Mouse (Mus musculus) frontal cortex, postnatal 25 days (tissue): ENCODE data around the gene Sod3.
A peak's percentile ranks its signal among the peaks of the same experiment; 100 is the strongest.

ENCODE experiments used
- DNase-seq, 2 experiments: peaks; one replicate each; pipeline ENCODE4 v3.0.0; 2022; ENCODE audit warnings: low spot score in 2 of 2

The Sod3 gene

GRCm38 (mm10) chr5:52375847-52376246, 12.3 kb downstream of the Sod3 start:
- DNase-seq = no peak

GRCm38 (mm10) chr5:52382837-52383236, 19.2 kb downstream of the Sod3 start:
- DNase-seq = no peak

- DNase-seq = no peak
Observed at GRCm38 (mm10) chr5:52383748-52384147, 20.2 kb downstream of the Sod3 start.

- no peak for DNase-seq
Observed at GRCm38 (mm10) chr5:52386016-52386415, 22.4 kb downstream of the Sod3 start.

DNA sequence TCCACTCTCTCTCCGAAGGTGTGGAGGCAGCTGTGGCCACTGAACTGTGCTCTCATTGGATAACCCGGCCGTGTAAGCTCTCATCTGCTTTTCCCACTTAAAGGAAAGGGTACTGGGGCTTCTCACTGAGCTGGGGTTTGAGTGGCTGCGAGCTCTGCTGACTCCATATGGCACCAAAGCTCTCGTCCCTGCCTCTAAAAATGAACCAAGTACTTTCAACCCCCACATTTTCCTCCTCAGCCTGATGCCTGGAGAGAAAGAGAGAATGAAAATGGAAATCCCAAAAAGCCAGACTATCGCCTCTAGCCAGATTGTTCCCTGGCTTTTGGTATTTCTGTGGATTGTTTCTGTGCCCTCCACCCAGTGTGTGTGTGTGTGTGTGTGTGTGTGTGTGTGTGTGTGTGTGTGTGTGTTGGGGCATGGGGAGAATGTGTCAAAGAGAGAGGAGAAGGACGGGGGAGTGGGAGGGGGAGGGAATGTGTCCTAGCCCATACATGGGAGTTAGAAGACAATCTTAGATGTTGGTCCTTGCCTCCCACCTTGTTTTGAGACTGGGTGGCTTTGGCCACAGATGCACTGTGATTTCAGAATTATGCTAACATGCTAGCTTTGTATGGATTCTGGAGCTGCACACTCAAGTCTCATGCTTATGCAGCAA, 24.6 kb downstream of the Sod3 start:
- DNase-seq = no peak

DNA sequence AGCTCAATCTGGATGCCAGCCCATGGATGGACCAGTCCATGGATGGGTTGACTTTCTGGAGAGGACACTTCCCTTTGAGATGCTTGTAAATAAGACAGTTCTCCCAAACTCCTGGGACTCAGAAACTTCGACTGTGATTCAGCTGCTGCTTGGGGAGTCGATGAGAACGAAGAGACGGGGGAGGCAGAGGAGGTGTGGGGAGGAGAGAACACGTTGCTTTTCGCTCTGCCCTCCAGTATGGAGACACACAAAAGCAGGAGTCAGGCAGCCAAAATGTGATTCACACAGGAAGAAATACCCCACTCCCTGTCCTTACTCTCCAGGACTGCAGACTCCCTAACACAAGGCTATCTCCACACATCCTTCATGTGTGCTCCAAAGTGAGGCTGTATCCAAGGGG, 26.8 kb downstream of the Sod3 start:
- peak in 1 of 2 experiments; percentile 28 for DNase-seq

DNA sequence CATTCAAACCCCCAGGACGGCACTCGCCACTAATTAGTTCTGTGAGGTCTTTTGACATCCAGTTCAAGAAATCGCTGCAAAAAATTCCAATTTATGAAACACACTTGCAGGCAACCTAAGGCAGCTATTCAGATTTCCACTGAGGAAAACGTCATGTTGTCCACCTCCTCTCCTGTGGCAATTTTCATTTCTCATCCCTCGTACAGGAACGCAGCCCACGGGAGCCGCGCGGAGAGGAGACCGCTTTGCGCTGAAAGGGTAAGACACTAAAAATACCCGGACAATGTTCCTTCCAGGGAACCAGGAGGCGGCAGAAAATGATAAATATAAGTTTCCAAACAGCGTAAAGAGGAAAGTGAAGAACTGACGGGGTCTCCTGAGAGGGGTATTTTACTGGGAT, 27.9 kb downstream of the Sod3 start:
- peak in 1 of 2 experiments; percentile 33 for DNase-seq

DNA sequence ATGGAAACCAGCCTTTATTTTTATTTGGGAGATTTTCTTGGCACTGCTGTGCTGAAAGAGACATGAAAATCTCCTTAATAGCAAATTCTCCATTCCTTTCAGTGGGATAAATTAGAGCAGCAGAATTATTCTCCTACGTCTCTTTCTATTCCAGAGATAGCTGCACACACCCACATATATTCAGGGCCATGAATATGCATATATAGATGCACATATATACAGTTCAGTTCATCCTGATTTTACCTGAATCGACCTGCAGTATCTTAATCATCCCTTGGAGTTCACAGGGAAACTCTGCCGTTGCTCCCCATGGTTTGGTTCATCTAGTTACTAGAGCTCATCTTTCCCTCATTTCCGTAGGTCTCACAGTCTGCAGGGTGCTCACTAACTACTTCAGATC, 30.2 kb downstream of the Sod3 start:
- no peak for DNase-seq

- no peak for DNase-seq
Observed at GRCm38 (mm10) chr5:52404373-52404772, 40.8 kb downstream of the Sod3 start.

DNA sequence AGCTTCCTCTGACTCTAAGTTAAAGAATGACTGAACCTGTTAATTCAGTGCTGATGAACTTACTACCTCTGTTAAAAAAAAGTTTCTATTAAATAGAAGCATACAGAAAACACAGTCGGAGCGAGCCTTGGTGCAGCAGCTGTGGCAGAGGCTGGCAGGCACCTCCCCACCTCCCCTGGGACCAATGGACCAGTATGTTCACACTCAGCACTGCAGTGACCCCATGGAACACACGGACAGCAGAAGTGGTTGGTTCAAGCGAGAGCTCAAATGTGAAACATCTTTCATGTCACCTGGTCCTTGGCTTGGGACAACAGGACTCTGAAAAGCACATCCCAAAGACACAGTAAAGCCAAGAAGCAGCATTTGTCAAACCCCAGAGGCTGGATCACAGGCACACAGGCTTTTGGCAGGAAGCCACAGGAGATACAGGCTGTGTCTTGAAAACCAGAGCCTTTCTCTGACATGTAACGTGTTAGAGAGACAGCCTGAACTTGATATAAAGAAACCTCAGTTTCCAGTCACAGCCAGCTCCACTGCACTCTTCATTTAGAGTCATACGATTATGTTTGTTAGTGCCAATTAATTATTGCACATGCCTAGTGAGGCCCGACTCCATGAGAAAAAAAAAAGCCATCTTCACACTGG, 45.2 kb downstream of the Sod3 start:
- no peak for DNase-seq

DNA sequence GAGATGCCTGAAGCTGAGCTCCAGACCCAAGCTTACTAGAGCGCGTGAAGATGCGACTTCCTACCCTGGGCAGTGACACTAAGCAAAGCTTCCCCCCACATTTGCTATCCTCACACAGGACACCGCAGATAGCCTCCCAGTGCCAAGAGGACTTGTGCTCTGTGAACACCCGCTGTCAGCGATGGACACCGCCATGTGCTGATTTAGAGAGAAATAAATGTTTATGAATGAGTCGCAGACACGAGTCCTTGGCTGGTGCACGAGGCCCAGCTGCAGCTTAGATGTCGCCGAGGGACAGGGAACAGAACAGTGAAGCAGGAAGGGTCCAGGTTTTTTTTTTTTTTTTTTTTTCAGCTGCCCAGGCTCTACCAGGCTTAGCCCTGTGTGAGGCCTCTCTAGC, 46.6 kb downstream of the Sod3 start:
- DNase-seq = no peak

- DNase-seq = no peak
Observed at GRCm38 (mm10) chr5:52411567-52411966, 48.0 kb downstream of the Sod3 start.

DNA sequence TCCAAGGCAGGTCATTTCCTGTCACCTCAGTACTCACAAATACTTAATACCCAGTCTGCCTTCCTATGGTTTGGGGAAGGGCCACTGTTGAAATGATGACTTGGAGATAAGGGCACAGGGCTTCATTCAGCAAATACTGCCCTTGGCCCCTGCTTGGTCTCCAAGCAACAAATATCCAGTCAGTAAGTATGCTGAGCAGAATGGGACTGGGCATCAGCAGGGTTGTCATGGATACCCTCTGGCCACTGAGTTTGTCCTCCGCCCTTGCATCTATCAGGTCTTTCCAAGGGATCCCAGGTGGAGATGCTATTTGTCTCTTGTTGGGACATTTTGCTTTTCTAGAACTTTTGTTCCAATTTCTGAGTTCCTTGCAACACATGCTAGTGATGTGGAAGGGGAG, 51.6 kb downstream of the Sod3 start:
- no peak for DNase-seq

DNA sequence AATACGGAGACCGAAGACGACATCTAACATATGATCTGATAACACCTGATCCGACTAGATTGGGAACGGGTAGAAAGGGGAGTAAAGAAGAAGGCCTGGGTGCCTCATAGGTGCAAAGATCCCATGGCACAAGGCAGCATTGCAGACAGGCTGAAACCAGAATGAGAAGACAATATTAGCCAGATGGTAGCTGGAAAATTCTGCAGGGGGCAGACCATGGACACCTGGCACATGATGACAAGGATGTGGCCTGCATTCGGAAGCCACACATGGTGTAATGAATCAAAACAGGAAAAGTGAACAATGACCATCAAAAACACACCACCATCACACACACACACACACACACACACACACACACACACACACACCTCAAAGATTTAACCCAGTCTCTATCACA, 52.3 kb downstream of the Sod3 start:
- no peak for DNase-seq

- DNase-seq = no peak
Observed at GRCm38 (mm10) chr5:52416485-52416884, 52.9 kb downstream of the Sod3 start.
